Mouse (Mus musculus): Measurements from ENCODE around the gene Timm10. TPM values are rescaled to one million over a fixed set of nuclear protein-coding genes. Genes with fewer than 3 reads are reported as not detected.

Gene Timm10
- 64.9 and 65.8 TPM in 2 replicates for polyA plus RNA-seq (2016; fragmentation: Nextera tagmentation; extraction: Ambion mirVana)

DNA sequence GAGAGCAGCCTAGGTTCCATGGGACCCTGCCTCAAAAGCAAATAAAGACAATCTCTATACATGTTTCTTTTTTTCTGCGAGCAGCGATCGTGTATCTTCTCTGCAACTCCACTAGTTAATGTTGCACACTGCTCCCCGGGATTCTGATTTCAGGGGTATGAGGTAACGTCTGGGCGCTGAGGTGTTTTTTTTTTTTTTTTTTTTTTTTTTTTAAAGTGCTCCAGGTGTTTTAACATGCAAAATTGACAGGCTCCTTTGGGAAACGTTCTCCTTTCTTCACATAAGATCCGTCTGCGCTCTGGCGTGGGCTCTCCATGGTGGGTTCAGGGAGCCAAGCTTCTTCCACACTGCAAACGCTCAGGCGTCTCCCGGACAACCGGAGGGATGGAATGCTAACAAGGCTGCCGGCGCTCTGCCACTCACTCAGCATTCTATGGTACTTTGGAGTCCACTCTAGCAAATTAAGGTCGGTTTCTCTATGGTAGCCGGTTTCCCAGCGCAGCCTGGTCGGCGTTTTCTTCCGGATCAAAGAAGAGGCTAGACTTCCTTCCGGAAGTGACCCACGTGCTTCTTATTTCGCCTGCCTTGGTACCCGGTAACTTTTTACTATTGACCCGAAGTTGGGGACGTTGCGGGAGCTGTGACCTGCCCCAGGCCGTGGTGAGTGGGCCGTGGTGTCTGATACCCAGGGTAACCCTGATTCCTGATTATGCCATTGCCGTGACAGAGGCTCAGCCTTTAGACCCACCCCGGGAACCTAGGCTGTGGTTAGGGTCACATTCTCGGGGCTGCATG lies at the start of gene Timm10:
Gene Timm10, plus strand, starts transcription at position 510 of the 795 bp plus-strand sequence.
- under 1% methylated on average over 34 of the region's 34 CpGs for WGBS
- no peaks in the 10 kb centered on the region for H3K9me3 ChIP-seq
- H3K27ac ChIP-seq (replicated peaks), result peak within 1 kb of the TSS; percentile 80

DNA sequence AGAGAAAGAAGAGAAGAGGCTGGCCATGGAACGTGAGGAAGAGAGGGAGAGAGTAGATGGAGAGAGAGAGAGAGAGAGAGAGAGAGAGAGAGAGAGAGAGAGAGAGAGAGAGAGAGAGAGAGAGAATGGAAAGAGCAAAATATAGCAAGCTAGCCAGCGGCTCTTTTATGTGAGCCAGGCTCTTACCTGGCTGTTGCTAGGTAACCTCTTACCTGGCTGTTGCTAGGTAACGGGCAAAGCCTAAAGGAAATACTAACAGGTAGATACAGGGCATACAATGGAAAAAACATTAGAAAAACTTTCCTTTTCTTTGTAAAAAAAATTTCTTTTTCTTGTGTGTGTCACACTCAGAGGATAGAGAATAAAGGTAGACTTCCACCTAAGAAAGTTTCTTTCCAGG lies 49.1 kb upstream of the Timm10 start:
- Histone ChIP-seq H3K4me1 (peaks cover 28% of the 10 kb centered on the region), H3K27ac (replicated peaks) (no peak overlapping the region), H3K4me3 (no peak overlapping the region), H3K36me3 (replicated peaks) (no peaks in the 10 kb centered on the region), H3K9me3 (no peaks in the 10 kb centered on the region), H3K27me3 (replicated peaks; ENCODE audit: low read depth, poor library complexity, severe bottlenecking) (no peaks in the 10 kb centered on the region)
- no peak for DNase-seq (ENCODE audit: low spot score)
- 67% methylated on average over 3 of the region's 3 CpGs for WGBS

More for the DNA sequence above, at the start of gene Timm10:
- peak; percentile 92 for DNase-seq (ENCODE audit: low spot score)
- peaks cover 29% of the 10 kb centered on the region for H3K36me3 ChIP-seq (replicated peaks)
- peak within 1 kb of the TSS; percentile 93 for H3K4me3 ChIP-seq
- H3K27me3 ChIP-seq (replicated peaks; ENCODE audit: low read depth, poor library complexity, severe bottlenecking), result no peaks in the 10 kb centered on the region
- peaks cover 32% of the 10 kb centered on the region for H3K4me1 ChIP-seq

DNA sequence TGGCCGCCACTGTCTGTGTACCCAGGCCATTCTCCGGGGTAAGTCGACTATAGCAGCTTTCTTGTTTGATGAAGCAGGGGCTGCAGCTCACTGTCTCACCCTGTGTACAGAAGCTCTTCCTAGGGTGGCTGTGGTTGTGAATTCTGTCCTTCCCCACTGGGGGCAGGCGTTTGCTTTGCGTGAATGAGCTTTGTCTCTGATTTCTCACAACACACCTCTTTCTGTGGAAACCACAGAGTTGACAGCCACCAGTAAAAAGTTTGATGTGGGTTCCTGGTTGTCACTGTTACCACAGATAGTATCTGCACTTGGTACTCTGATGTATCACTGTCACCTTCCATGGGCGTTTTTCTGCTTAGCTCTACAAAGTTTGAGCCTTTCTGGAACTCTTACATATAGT lies 47.6 kb upstream of the Timm10 start:
- H3K36me3 ChIP-seq (replicated peaks), result no peaks in the 10 kb centered on the region
- peaks cover 16% of the 10 kb centered on the region for H3K4me1 ChIP-seq
- H3K27ac ChIP-seq (replicated peaks), result no peak overlapping the region
- H3K27me3 ChIP-seq (replicated peaks; ENCODE audit: low read depth, poor library complexity, severe bottlenecking), result no peaks in the 10 kb centered on the region
- no peak overlapping the region for H3K4me3 ChIP-seq
- WGBS, result 65% methylated on average over 6 of the region's 6 CpGs
- no peak for DNase-seq (ENCODE audit: low spot score)
- H3K9me3 ChIP-seq, result no peaks in the 10 kb centered on the region

DNA sequence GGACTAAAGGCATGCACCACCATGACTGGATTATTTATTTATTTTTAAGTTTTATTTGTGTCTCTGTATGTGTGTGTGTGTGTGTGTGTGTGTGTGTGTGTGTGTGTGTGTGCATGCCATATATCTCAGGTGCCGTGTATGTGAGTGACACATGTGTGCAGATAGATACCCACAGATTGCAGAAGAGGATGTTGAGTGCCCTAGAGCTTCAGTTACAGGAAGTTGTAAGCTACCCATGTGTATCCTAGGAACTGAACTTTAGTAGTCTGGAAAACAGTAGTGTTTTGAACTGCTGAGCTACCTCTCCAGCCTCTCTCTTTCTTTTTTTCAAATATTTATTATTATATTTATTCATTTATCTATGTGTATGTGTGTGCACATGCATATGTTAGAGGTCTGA lies 43.5 kb upstream of the Timm10 start:
- Histone ChIP-seq H3K4me1 (peaks cover 4% of the 10 kb centered on the region; the same call in 1 of the 2 replicates), H3K36me3 (replicated peaks) (no peaks in the 10 kb centered on the region), H3K9me3 (no peaks in the 10 kb centered on the region), H3K4me3 (no peak overlapping the region), H3K27me3 (replicated peaks; ENCODE audit: low read depth, poor library complexity, severe bottlenecking) (no peaks in the 10 kb centered on the region), H3K27ac (replicated peaks) (no peak overlapping the region)
- no peak for DNase-seq (ENCODE audit: low spot score)
- WGBS, result 84% methylated on average over 1 of the region's 1 CpGs

GRCm38 (mm10) chr2:84783840-84784566 lies 42.8 kb upstream of the Timm10 start:
- Histone ChIP-seq H3K27me3 (replicated peaks; ENCODE audit: low read depth, poor library complexity, severe bottlenecking) (no peaks in the 10 kb centered on the region), H3K27ac (replicated peaks) (no peak overlapping the region), H3K4me1 (peaks cover 7% of the 10 kb centered on the region; the same call in 1 of the 2 replicates), H3K9me3 (no peaks in the 10 kb centered on the region), H3K4me3 (no peak overlapping the region), H3K36me3 (replicated peaks) (no peaks in the 10 kb centered on the region)
- 88% methylated on average over 3 of the region's 3 CpGs for WGBS
- no peak for DNase-seq (ENCODE audit: low spot score)

DNA sequence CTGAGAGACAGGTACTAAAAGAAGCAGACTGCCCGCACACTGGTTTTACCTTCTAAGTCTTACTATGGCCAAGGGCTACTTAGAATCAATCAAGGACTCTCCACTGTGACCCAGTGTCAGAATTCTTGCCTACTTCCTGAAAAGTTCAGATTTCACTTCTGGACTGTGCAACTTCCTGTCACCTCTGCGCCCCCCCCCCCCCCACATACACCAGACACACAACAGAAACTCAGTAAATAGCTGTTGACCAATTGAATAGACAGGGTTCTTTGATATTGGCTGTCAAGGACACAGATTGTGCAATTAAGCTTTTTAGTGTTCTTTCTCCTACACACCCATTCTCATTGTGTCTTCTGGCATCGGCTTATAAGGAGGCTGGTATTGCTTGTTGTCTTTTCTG lies 38.5 kb upstream of the Timm10 start:
- H3K4me3 ChIP-seq, result no peak overlapping the region
- H3K9me3 ChIP-seq, result no peaks in the 10 kb centered on the region
- no peaks in the 10 kb centered on the region for H3K36me3 ChIP-seq (replicated peaks)
- WGBS, result 78% methylated on average over 3 of the region's 3 CpGs
- H3K27ac ChIP-seq (replicated peaks), result no peak overlapping the region
- DNase-seq (ENCODE audit: low spot score), result no peak
- peaks cover 10% of the 10 kb centered on the region; the same call in 1 of the 2 replicates for H3K27me3 ChIP-seq (replicated peaks; ENCODE audit: low read depth, poor library complexity, severe bottlenecking)
- peaks cover 13% of the 10 kb centered on the region; the same call in 1 of the 2 replicates for H3K4me1 ChIP-seq

DNA sequence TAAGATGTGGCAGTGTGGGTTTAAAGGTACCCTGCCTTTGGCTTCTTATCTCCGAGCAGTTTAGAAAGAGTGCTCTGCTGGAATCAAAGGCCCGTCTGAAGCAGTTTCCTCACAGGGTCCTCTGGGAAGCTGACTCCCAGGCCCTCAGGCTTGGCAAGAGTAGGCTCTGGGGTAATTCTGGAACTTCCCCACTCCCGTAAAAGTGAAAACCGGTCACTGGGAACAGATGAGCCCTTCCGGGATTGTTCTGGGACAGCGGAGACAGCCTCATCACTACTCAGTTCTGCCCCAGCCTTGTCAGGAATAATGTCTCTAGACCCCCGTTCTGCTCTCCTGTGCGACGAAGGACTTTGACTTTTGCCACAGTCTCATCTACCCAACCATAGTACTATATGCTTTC lies 36.4 kb upstream of the Timm10 start:
- no peak for DNase-seq (ENCODE audit: low spot score)
- Histone ChIP-seq H3K27me3 (replicated peaks; ENCODE audit: low read depth, poor library complexity, severe bottlenecking) (peaks cover 10% of the 10 kb centered on the region; the same call in 1 of the 2 replicates), H3K4me1 (peaks cover 13% of the 10 kb centered on the region; the same call in 1 of the 2 replicates), H3K27ac (replicated peaks) (no peak overlapping the region), H3K9me3 (peaks cover 8% of the 10 kb centered on the region; the same call in 1 of the 2 replicates), H3K36me3 (replicated peaks) (no peaks in the 10 kb centered on the region), H3K4me3 (no peak overlapping the region)
- 51% methylated on average over 9 of the region's 9 CpGs for WGBS

DNA sequence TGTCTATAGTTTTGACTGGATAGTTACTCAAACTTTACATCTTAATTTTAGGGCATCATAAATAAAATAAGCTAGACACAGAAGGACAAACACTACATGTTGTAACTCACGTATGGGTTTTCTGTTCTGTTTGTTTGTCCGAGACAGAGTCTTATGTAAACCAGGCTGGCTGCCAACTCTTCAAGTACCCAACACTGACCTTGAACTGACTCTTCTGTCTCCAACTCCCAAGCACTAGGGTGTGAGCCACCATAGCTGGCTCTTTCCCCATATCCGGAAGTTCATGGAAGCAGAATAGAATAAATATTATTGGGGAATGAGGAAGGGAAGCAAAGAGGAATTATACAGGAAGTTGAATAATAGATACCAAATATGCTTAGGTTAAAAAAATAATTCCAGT lies 34.3 kb upstream of the Timm10 start:
- Histone ChIP-seq H3K27me3 (replicated peaks; ENCODE audit: low read depth, poor library complexity, severe bottlenecking) (peaks cover 10% of the 10 kb centered on the region; the same call in 1 of the 2 replicates), H3K36me3 (replicated peaks) (no peaks in the 10 kb centered on the region), H3K9me3 (peaks cover 12% of the 10 kb centered on the region; the same call in 1 of the 2 replicates), H3K4me1 (peaks cover 13% of the 10 kb centered on the region; the same call in 1 of the 2 replicates), H3K27ac (replicated peaks) (no peak overlapping the region), H3K4me3 (no peak overlapping the region)
- DNase-seq (ENCODE audit: low spot score), result no peak
- 86% methylated on average over 3 of the region's 3 CpGs for WGBS

GRCm38 (mm10) chr2:84793154-84793553 lies 33.6 kb upstream of the Timm10 start:
- no peak for DNase-seq (ENCODE audit: low spot score)
- Histone ChIP-seq H3K9me3 (peaks cover 12% of the 10 kb centered on the region; the same call in 1 of the 2 replicates), H3K27me3 (replicated peaks; ENCODE audit: low read depth, poor library complexity, severe bottlenecking) (peaks cover 10% of the 10 kb centered on the region; the same call in 1 of the 2 replicates), H3K4me3 (no peak overlapping the region), H3K27ac (replicated peaks) (no peak overlapping the region), H3K4me1 (peaks cover 14% of the 10 kb centered on the region), H3K36me3 (replicated peaks) (no peaks in the 10 kb centered on the region)
- 86% methylated on average over 3 of the region's 3 CpGs for WGBS

DNA sequence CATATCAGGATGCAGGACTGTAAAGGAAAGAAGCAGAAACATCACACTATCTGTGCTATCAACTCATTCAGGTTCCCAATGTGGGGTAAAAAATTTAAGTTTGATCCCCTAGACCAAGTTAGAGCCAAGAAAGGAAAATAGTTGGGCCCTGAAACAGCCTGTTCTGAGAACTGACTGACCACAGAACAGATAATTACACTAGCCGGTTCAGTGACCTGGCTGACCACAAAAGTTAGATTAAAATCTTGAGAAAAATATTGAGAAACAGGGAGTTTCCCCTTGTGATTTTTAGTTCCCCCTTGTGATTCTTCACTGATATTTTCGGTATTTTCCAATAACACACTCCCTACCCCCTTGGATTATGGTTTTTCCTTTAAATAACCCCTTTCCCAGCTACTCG lies 32.9 kb upstream of the Timm10 start:
- no peak overlapping the region for H3K27ac ChIP-seq (replicated peaks)
- H3K4me3 ChIP-seq, result no peak overlapping the region
- H3K4me1 ChIP-seq, result peaks cover 17% of the 10 kb centered on the region
- 87% methylated on average over 3 of the region's 3 CpGs for WGBS
- H3K36me3 ChIP-seq (replicated peaks), result no peaks in the 10 kb centered on the region
- no peak for DNase-seq (ENCODE audit: low spot score)
- peaks cover 10% of the 10 kb centered on the region; the same call in 1 of the 2 replicates for H3K27me3 ChIP-seq (replicated peaks; ENCODE audit: low read depth, poor library complexity, severe bottlenecking)
- peaks cover 12% of the 10 kb centered on the region; the same call in 1 of the 2 replicates for H3K9me3 ChIP-seq

DNA sequence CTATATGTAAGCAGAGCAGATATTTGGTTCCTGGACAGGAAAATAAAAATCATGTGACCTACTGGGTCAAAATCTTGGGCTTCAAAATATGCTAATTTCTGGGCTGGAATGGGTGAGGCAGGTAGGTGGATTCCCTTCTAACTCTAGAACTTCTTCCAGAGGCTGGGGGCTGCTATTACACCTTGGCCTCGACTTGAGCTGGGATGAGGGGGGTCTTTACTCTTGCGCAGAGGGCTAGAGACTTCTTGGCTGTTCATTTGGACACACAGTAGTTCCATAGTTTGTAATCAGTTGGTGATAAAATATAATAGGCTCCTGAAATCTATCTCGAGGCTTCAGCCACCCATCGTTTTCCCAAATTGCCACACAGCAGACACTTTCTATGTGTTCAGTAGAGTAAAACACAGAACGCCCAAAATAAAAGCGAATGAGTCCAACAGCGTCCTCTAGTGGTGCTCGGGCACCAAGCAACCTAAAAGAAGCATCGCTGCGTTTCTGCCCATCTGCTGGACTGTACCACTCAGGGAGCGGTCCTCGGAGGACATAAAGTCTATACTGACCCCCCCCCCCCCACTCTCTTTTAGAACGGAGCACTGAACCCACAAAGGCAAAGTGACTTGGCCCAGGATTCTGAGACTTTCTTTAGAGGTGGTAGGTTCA lies 28.8 kb upstream of the Timm10 start:
- peak overlapping the region; percentile 78 for H3K27ac ChIP-seq (replicated peaks)
- peak overlapping the region; percentile 73 for H3K4me3 ChIP-seq
- H3K9me3 ChIP-seq, result peaks cover 12% of the 10 kb centered on the region; the same call in 1 of the 2 replicates
- H3K36me3 ChIP-seq (replicated peaks), result no peaks in the 10 kb centered on the region
- peaks cover 17% of the 10 kb centered on the region for H3K4me1 ChIP-seq
- WGBS, result 12% methylated on average over 13 of the region's 13 CpGs
- H3K27me3 ChIP-seq (replicated peaks; ENCODE audit: low read depth, poor library complexity, severe bottlenecking), result no peaks in the 10 kb centered on the region
- DNase-seq (ENCODE audit: low spot score), result peak; percentile 83

- DNase-seq (ENCODE audit: low spot score), result peak; percentile 74
- H3K9me3 ChIP-seq, result peaks cover 12% of the 10 kb centered on the region; the same call in 1 of the 2 replicates
- H3K4me3 ChIP-seq, result peak within 1 kb of the TSS; percentile 73
- H3K27me3 ChIP-seq (replicated peaks; ENCODE audit: low read depth, poor library complexity, severe bottlenecking), result no peaks in the 10 kb centered on the region
- peaks cover 17% of the 10 kb centered on the region for H3K4me1 ChIP-seq
- H3K27ac ChIP-seq (replicated peaks), result peak within 1 kb of the TSS; percentile 78
- no peaks in the 10 kb centered on the region for H3K36me3 ChIP-seq (replicated peaks)
- WGBS, result 1% methylated on average over 21 of the region's 21 CpGs
These were observed 28.3 kb upstream of the Timm10 start, which contains the start of gene Ube2l6 for GRCm38 (mm10) chr2:84798493-84798921. TSS of gene Ube2l6 (plus strand) at chr2:84798828.
